Mouse (Mus musculus) ES-E14 (cell line): Measurements from ENCODE around the gene P3h2. TPM values are rescaled to one million over a fixed set of nuclear protein-coding genes. Genes with fewer than 3 reads are reported as not detected.

Experiments used
- DNase-seq: peaks from one replicate; pipeline ENCODE4 v3.0.0-alpha.2; 2013; ENCODE audit warnings: low read depth, low spot score
- H3K27ac ChIP-seq: 2 replicates; pipeline ENCODE4 v1.5.1; 2012; ENCODE audit warnings: low read depth, mild to moderate bottlenecking, low read length, moderate library complexity, mixed read lengths; ENCODE audit not compliant: poor library complexity, insufficient read depth, severe bottlenecking
- H3K36me3 ChIP-seq: 2 replicates; pipeline ENCODE4 v1.6.1; 2012; ENCODE audit warnings: mild to moderate bottlenecking, low read length, moderate library complexity, mixed read lengths; ENCODE audit not compliant: control insufficient read depth, poor library complexity, insufficient read depth, severe bottlenecking
- H3K4me1 ChIP-seq, 2 experiments: fragments of 150-350 bp in 1 of 2; sonication (generic) in 1 of 2; 2 replicates each; pipeline ENCODE4 v1.6.1; 2012; ENCODE audit warnings: low read length in 2 of 2, mild to moderate bottlenecking in 1 of 2, mixed read lengths in 1 of 2; ENCODE audit not compliant: control insufficient read depth in 2 of 2, insufficient read depth in 2 of 2, poor library complexity in 1 of 2
- H3K4me3 ChIP-seq, 2 experiments: fragments of 150-350 bp in 1 of 2; sonication (generic) in 1 of 2; 2 replicates each; pipeline ENCODE4 v1.5.1; 2012; ENCODE audit warnings: low read length in 2 of 2, low read depth in 1 of 2, mild to moderate bottlenecking in 1 of 2, mixed read lengths in 1 of 2; ENCODE audit not compliant: insufficient read depth in 1 of 2, poor library complexity in 1 of 2, severe bottlenecking in 1 of 2
- H3K9ac ChIP-seq: 2 replicates; pipeline ENCODE4 v1.6.1; 2012; ENCODE audit warnings: low read depth, mild to moderate bottlenecking, low read length, mixed read lengths; ENCODE audit not compliant: poor library complexity, insufficient read depth, severe bottlenecking
- H3K9me3 ChIP-seq: fragments of 150-350 bp; sonication (generic); 2 replicates; pipeline ENCODE4 v1.6.1; 2012; ENCODE audit warnings: low read depth, mild to moderate bottlenecking, low read length; ENCODE audit not compliant: control insufficient read depth, insufficient read depth
- CHD2 ChIP-seq: IDR thresholded peaks from 2 replicates; pipeline ENCODE4 v1.6.1; 2014; ENCODE audit warnings: mild to moderate bottlenecking, low read depth, low read length, inconsistent platforms
- HCFC1 ChIP-seq: IDR thresholded peaks from 2 replicates; pipeline ENCODE4 v1.6.1; 2012; ENCODE audit warnings: low read length, inconsistent platforms, borderline replicate concordance; ENCODE audit not compliant: insufficient read depth
- MAFK ChIP-seq: IDR thresholded peaks from 2 replicates; pipeline ENCODE4 v1.6.1; 2014; ENCODE audit warnings: mild to moderate bottlenecking, low read depth, low read length, inconsistent platforms; ENCODE audit not compliant: insufficient read depth
- ZC3H11A ChIP-seq: IDR thresholded peaks from 2 replicates; pipeline ENCODE4 v1.6.1; 2012; ENCODE audit warnings: low read depth, mild to moderate bottlenecking, inconsistent platforms, low read length, borderline replicate concordance
- ZNF384 ChIP-seq: IDR thresholded peaks from 2 replicates; pipeline ENCODE4 v1.6.1; 2012; ENCODE audit warnings: low read depth, low read length, inconsistent platforms
- in situ Hi-C, 2 experiments: fragments of 600-800 bp; cut with MboI; formaldehyde crosslinking; loops; one replicate each; pipeline ENCODE4 v1.15.1; 2025; ENCODE audit warnings: low sequenced_read_pairs in 2 of 2, inconsistent platforms in 1 of 2; ENCODE audit not compliant: unreplicated experiment in 2 of 2
- total RNA-seq: library from RNA; depleted of rRNA; stranded (reverse); fragments of 300-350 nt; gene quantifications from 2 replicates; pipeline ENCODE4 v1.2.3, GENCODE M21; 2012

P3h2 gene
- total RNA-seq, 1 experiment, result 2.4 TPM

GRCm38 (mm10) chr16:26035525-26035924, 70.1 kb downstream of the P3h2 start:
- no peak for TF ChIP-seq HCFC1
- TF ChIP-seq ZNF384, result no peak
- no peak for TF ChIP-seq MAFK
- TF ChIP-seq CHD2, result no peak
- no peak for TF ChIP-seq ZC3H11A
- no peak for DNase-seq
- Histone ChIP-seq H3K36me3 (no peaks in the 10 kb centered on the region), H3K9me3 (no peaks in the 10 kb centered on the region), H3K9ac (no peak overlapping the region), H3K4me1 (no peaks in the 10 kb centered on the region), H3K27ac (no peak overlapping the region), H3K4me3 (no peak overlapping the region)
- in situ Hi-C loops, result no loop called here

DNA sequence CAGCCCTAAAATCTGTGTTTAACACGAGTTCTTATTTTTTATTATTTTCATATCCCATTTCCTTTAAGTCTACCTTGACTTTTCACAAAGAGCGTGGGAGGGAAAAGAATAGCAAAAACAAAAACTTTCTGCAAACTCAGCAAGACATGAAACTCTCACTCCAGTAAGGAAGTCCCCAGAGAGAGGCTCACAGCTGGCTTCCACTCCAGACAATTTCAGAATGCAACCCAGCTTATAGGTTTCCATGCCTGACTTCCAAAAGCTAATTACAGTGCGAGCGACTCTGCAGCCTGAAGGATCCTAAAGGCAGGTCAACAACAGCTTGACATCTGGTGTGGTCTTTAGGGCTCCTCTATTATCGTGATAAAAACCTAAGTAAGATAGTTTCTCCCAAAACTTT, 70.5 kb downstream of the P3h2 start:
- no peaks in the 10 kb centered on the region for H3K4me1 ChIP-seq
- H3K27ac ChIP-seq, result no peak overlapping the region
- no peaks in the 10 kb centered on the region for H3K9me3 ChIP-seq
- H3K36me3 ChIP-seq, result no peaks in the 10 kb centered on the region
- no peak for TF ChIP-seq ZC3H11A
- no peak for TF ChIP-seq CHD2
- no peak for TF ChIP-seq MAFK
- in situ Hi-C loops, result no loop called here
- H3K9ac ChIP-seq, result no peak overlapping the region
- no peak for DNase-seq
- H3K4me3 ChIP-seq, result no peak overlapping the region

GRCm38 (mm10) chr16:26029424-26030012, 76.1 kb downstream of the P3h2 start:
- no peak overlapping the region for H3K9ac ChIP-seq
- H3K36me3 ChIP-seq, result no peaks in the 10 kb centered on the region
- no peak overlapping the region for H3K27ac ChIP-seq
- in situ Hi-C loops, result no loop called here
- H3K4me3 ChIP-seq, result no peak overlapping the region
- TF ChIP-seq CHD2 (no peak), HCFC1 (no peak), ZC3H11A (no peak), MAFK (no peak), ZNF384 (no peak)
- DNase-seq, result no peak
- H3K4me1 ChIP-seq, result no peaks in the 10 kb centered on the region
- H3K9me3 ChIP-seq, result no peaks in the 10 kb centered on the region

GRCm38 (mm10) chr16:26026416-26026815, 79.2 kb downstream of the P3h2 start:
- no peak for DNase-seq
- Histone ChIP-seq H3K27ac (no peak overlapping the region), H3K9me3 (no peaks in the 10 kb centered on the region), H3K36me3 (no peaks in the 10 kb centered on the region), H3K4me1 (no peaks in the 10 kb centered on the region), H3K9ac (no peak overlapping the region), H3K4me3 (no peak overlapping the region)
- TF ChIP-seq MAFK (no peak), ZC3H11A (no peak), ZNF384 (no peak), CHD2 (no peak), HCFC1 (no peak)
- in situ Hi-C loops, result no loop called here

DNA sequence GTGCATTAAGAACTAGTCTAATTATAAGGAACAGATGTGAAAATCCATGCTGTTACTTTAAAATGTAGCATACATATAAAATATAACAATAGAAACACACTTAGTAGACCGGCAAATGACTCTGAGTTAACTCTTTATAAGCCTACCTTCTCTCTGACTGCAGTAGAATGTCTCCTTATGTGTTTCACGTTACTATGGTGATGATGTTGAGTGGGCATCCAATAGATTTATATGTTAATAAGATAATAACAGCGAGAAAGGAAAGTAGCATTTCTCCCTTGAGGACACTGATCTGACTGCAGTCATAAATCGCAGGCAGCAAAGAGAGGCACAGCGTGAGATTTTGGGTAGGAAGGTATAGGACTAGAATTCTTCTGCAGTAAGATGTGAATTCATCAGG, 81.0 kb downstream of the P3h2 start:
- DNase-seq, result no peak
- Histone ChIP-seq H3K36me3 (no peaks in the 10 kb centered on the region), H3K9ac (no peak overlapping the region), H3K27ac (no peak overlapping the region), H3K4me3 (no peak overlapping the region), H3K9me3 (no peaks in the 10 kb centered on the region), H3K4me1 (no peaks in the 10 kb centered on the region)
- TF ChIP-seq ZC3H11A (no peak), ZNF384 (no peak), HCFC1 (no peak), MAFK (no peak), CHD2 (no peak)
- in situ Hi-C loops, result no loop called here
